Mouse (Mus musculus): ENCODE measurements around the gene Bmp10.

Gene Bmp10

GRCm38 (mm10) chr6:87428487-87429044 lies at the start of gene Bmp10:
Gene Bmp10 (plus strand): TSS chr6:87428994.
- DNase-seq, result no peak

DNA sequence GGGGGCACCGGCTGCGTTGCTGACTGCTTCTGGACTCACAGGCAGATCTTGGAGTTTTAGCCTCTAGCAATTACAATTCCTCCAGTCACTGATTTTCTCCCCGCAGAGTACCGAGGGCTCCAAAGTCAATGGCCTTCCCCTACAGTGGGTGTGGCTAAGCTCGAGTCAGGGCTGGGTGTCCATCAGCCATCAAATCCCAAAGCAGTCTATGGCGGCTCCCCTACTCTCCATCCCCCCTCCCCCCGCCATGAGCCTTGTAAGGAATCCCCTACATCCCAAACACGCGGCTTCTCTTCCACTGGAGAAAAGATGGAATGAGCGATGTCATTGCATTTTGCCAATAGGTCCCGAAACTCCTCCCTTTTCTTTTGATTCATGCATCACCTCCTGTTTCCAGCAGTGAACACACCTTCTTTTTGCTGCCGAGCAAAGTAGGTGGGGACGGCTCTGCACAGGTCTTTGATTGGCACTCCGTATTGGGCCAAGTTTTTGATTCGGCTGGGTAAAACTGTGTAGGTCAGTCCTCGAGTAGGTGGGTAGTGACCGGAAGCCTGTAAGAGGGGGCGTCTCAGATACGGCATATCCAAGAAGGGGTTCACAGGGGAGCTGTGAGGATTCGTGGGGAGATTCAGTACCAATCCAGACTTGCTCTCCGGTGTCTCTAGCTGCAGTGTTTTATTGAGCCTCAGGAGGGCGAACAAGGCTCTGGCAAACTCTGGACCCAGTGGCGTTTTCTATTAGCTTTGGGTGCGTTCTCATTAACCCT lies 44.7 kb upstream of the Bmp10 start:
- DNase-seq, result no peak

GRCm38 (mm10) chr6:87384761-87385160 lies 44.0 kb upstream of the Bmp10 start:
- no peak for DNase-seq

DNA sequence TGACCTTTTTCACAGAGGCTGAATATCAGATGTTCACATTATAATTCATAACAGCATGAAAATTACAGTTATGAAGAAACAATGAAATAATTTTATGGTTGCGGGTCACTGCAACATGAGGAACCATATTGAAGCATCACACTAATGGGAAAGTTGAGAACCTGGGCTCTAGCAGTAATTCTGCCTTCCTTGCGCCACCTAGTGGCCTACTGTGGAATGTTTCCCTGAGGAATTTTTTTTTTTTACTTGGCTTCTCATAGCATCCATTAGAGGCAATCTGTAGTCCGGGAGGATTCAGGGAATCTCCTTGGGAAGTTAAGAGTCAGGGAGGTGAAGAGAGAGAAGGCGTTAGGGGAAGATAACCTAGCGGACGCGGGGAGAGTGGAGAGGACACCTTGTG lies 42.6 kb upstream of the Bmp10 start:
- peak; percentile 27 for DNase-seq

- no peak for DNase-seq
Measured at GRCm38 (mm10) chr6:87386681-87387080, 42.1 kb upstream of the Bmp10 start.

DNA sequence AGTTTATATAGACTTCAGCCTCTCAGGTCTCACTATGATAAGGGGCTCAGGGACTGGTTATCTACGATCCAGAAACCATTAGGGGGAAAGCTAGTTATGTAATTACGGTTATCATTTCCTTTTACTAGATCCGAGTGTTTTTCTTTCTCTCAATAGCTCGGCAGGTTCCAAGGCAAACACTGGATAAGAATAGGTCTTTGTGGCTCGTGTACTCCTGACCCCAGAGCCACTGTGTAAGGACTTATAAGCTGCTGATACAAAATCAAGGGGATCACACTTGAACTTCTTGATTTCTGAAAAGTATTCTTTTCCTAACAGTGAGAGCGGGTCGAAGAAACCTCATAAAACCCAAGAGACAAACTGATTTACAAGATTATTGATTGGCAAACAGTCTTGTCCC lies 39.9 kb upstream of the Bmp10 start, which contains the start of gene Gkn3:
Gene Gkn3 (minus strand): TSS at position 59 of the 400 bp plus-strand sequence.
- no peak for DNase-seq

GRCm38 (mm10) chr6:87389455-87389989 lies 39.3 kb upstream of the Bmp10 start:
- DNase-seq, result no peak

DNA sequence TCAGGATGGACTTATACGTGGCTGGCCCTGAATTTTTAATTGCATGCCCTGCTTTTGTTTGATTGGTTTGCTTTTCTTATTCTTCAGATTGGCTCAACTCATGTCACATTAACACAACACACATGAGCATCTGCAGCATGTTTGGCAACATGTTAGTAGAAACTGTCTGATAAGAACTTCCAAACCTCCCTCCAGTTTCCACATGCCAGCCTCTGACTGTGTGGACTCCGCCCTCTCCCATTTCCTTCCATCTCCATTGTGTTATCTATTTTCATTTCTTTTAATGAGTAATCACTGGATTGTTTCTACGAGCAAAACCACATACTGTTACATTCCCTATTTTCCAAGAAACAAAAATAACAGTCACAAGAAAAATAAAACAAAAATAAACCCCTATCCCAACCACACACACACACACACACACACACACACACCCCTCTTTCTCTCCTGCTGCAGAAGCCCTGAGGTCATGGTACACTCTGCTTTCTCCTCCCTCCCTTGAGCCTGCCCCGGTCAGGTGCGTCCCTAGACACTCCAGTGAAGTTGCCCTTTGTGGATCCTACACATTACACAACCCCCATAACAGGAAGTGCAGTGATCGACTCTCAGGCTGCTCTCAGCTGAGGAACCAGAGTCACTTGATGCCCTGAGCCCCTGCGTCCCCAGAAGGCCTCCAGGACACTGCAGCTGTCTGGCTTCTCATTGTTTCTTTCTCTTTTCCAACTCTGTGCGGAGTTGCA lies 35.2 kb upstream of the Bmp10 start:
- DNase-seq, result no peak

- no peak for DNase-seq
Measured at GRCm38 (mm10) chr6:87394783-87395182, 34.0 kb upstream of the Bmp10 start.

GRCm38 (mm10) chr6:87399137-87399536 lies 29.7 kb upstream of the Bmp10 start:
- peak; percentile 33 for DNase-seq

DNA sequence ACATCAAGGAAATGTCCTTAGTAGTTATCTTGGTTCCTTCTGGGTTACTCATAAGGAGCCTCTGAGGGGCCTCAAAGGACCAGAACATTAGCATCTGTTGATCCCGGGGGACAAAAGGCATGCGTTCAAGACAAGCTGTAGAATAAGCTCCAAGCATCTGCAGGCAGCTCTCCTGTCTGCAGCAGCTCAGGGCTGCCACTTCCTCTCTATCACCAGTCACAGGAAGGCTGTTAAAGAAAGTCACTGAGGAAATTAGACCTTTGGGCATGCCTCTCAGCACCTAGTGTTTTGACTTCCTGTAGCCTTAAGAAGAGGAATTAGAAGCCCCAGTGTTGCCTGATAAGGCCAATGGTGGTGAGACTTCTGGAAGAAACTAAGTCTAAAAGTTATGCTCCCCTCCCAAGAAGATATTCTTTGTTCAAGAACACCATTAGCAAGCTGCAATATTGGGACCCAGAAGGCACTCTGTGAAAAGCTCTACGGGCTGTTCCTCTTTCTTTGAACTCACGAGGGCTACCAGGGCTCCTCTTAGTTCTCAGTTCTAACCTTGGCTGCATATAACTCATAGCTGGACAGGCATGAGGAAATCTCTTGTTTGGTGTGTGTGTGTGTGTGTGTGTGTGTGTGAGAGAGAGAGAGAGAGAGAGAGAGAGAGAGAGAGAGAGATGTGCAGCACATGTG lies 28.8 kb upstream of the Bmp10 start:
- no peak for DNase-seq

DNA sequence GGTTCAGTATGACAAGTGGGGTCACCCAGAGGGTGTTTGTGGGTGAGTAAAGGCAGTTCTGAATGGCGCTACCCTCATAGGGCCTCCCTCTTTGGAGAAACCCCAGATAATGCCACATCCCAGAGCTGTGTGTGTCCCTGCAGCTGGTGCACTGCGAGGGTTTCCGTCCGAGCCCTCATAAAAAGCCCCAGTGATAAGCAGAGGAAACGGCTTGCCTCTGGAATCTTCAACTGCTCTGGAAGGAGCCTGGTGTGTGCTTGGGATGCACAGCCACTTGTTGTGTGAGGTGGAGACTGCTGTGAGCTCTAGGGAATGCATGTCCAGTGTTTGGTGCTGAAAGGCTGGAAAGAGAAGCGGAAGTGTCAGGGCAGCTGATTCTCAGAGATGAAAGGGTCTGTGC lies 27.3 kb upstream of the Bmp10 start:
- DNase-seq, result no peak

DNA sequence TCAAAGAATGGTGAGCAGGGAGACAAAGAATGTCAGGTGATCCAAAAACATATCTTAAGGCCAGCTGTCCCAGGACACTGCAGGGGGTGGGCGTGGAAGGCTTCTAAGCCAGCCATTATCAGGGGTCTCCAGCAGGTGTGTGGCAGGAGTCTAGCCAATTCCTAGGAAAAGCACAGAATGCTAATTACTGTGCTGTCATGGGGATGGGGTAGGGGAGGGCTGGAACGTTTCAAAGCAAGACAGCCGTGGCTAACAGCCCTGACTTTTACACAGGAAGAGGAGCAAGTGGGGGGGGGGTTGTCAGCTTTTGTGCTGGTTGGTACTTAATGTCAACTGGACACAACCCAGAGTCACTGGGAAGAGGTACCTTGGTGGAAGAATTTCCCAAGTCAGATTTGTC lies 16.8 kb upstream of the Bmp10 start:
- no peak for DNase-seq

DNA sequence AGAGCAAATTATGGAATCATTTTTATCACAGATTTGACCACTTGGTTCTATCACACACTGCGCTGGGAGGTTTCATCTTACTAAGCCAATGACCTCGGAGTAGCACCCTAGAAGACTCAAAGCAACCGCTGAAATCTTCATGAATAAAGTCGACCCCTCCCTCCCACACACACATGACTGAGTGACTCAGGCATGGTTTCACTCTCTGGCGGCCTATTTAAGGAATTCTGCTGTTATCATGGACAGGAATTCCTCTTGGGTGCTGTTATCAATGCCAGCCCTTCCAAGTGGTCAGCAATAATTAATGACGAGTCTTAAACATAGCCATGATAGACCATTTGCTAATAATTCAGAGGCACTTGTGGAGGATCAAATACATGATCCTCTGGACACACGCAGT lies 6.5 kb upstream of the Bmp10 start:
- DNase-seq, result no peak

DNA sequence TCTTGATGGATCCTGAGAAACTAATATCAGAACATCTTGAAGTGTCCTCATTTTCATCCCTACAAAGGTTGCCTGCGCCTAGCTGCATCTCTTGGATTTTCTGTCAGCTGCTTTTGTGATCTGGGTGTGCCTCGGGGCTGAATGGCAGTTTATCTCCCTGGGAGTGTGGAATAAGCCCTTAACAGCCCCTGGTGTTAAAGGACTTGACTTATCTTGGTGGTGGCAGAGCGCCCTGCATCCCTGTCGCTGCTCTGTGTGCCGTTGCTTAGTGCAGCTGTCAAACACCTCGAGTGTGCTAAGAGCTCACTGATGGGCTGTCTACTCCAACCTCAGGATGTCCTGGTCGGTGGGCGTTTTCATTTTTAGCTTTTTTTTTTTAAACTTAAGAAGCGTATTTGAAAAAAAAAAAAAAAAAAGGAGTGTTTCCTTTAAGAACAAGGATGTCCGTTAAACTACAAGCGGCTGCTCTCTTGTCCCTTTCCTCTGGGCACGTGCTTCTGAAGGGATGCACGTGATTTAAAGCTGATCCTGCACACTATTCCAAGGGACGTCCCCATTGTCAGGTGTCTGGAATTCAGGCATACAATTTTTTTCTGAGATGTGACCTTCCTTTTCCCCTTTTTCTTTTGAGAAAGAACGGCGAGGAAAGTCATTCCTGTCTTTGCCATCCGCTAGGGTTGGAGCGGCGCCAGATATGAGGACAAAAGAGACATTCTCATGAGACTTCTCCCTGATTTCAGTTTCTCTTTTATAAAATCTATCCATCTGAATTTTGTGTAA lies 4.6 kb upstream of the Bmp10 start:
- DNase-seq, result peak; percentile 2

DNA sequence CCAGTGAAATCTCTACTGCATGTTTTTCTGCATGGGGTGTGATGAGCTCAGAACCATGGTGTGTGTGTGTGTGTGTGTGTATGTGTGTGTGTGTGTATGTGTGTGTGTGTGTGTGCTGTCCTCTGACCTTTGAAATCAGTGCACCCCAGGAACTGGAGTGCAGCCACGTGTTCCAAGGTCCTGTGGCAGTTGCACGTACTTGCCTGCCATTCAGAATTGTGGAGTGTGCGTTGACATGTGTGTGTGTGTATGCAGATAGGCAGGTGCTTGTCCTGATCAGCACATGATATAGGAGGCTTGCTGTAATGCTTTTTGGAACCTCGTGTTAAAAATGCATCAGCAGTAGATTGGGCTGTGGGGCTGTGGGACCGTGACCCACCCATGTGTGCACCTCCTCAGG lies 1.8 kb upstream of the Bmp10 start:
- no peak for DNase-seq

GRCm38 (mm10) chr6:87427616-87428015 lies 1.2 kb upstream of the Bmp10 start:
- DNase-seq, result no peak

DNA sequence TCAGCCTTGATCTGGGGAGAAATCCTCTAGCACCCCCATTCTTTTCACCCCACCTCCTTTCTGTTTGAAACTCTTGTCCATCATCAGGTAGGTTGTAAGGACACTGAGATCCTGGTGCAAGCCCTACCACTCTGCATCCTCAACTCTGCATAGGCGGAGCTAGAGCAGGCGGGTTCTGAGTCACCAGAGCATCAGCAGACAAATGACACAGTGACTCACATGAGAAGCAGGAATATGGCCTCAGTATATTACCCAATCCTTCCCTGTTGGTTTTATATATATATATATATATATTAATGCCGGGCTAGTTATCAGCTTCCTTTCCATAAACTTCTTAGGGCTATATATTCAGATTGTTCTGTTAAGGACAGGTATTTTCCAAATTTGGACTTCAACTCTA lies 7.0 kb downstream of the Bmp10 start:
- no peak for DNase-seq

- DNase-seq, result no peak
Measured at GRCm38 (mm10) chr6:87436745-87437144, 8.0 kb downstream of the Bmp10 start.

DNA sequence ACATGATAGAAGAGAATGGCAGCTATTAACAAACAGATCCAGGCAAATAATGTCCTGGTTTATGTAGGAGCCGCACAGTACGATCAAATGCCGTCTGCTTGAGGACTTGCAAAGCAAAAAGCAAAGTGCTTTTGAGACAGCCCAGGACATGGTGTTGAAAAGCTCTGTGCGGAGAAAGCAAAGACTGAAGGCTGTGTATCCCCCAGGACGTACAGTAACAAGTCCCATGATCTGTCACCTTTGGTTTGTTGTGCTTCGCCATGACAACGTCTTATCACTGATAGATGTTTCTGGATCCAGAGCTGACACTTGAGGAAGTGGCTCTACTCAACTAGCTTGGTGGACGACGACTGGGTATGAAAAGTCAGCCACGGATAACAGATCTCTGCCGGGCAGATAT lies 14.5 kb downstream of the Bmp10 start:
- no peak for DNase-seq

GRCm38 (mm10) chr6:87445222-87445621 lies 16.4 kb downstream of the Bmp10 start:
- no peak for DNase-seq

GRCm38 (mm10) chr6:87447217-87447616 lies 18.4 kb downstream of the Bmp10 start:
- no peak for DNase-seq
